Mouse (Mus musculus): ENCODE results near the gene Grm2. TPM values are rescaled to one million over a fixed set of nuclear protein-coding genes. Genes with fewer than 3 reads are reported as not detected.

Grm2 gene
- total RNA-seq, 2 experiments from 2014 or later = not detected

Other genes with a start within 250 kb of the Grm2 start
- gene Rpl29, start 226.6 kb downstream of the Grm2 start, total RNA-seq (2021) = 100 to 1,000 TPM; 218 to 266 TPM
- gene Acy1, start 217.8 kb downstream of the Grm2 start, total RNA-seq (2021) = 10 to 100 TPM in 1 of 2 experiments, 1 to 10 TPM in 1; 9.0 to 12.3 TPM
- gene Abhd14b, start 208.6 kb downstream of the Grm2 start, total RNA-seq (2021) = 1 to 10 TPM; 3.5 to 4.5 TPM
- gene Abhd14a, start 208.4 kb downstream of the Grm2 start, total RNA-seq (2021) = 10 to 100 TPM; 14.6 to 15.7 TPM
- 10 to 100 TPM; 58.0 to 58.3 TPM for gene Pcbp4, start 202.8 kb downstream of the Grm2 start, total RNA-seq (2021)
- gene Gpr62, start 190.1 kb downstream of the Grm2 start, total RNA-seq (2021) = under 1 TPM in 1 of 2 experiments, not detected in 1; 0.30 TPM
- 10 to 100 TPM; 16.7 to 22.2 TPM for gene Rrp9, start 180.1 kb downstream of the Grm2 start, total RNA-seq (2021)
- gene Parp3, start 179.1 kb downstream of the Grm2 start, total RNA-seq (2021) = 10 to 100 TPM; 62.1 to 78.7 TPM
- not detected for gene Iqcf1, start 156.1 kb downstream of the Grm2 start, total RNA-seq (2021)
- gene Iqcf5, start 141.5 kb downstream of the Grm2 start, total RNA-seq (2021) = not detected
- not detected for gene Iqcf3, start 94.5 kb downstream of the Grm2 start, total RNA-seq (2021)
- not detected for gene Iqcf4, start 85.1 kb downstream of the Grm2 start, total RNA-seq (2021)
- gene Iqcf6, start 29.5 kb downstream of the Grm2 start, total RNA-seq (2021) = not detected
- 10 to 100 TPM; 26.0 to 27.3 TPM for gene Tex264, start 29.8 kb upstream of the Grm2 start, total RNA-seq (2021)
- 1 to 10 TPM; 5.5 to 5.7 TPM for gene Rad54l2, start 133.1 kb upstream of the Grm2 start, total RNA-seq (2021)
- 10 to 100 TPM; 12.2 to 12.7 TPM for gene Dcaf1, start 165.8 kb upstream of the Grm2 start, total RNA-seq (2021)
- 1 to 10 TPM; 5.0 to 5.2 TPM for gene Rbm15b, start 231.3 kb upstream of the Grm2 start, total RNA-seq (2021)
- 10 to 100 TPM; 38.1 to 41.5 TPM for gene Manf, start 235.9 kb upstream of the Grm2 start, total RNA-seq (2021)

Data from gastrocnemius, postnatal 36 days (tissue).